Mouse (Mus musculus): ENCODE measurements around the gene Unc13a. TPM values are rescaled to one million over a fixed set of nuclear protein-coding genes. Genes with fewer than 3 reads are reported as not detected.

The Unc13a gene
- polyA plus RNA-seq, 1 experiment = 1.6 TPM

DNA sequence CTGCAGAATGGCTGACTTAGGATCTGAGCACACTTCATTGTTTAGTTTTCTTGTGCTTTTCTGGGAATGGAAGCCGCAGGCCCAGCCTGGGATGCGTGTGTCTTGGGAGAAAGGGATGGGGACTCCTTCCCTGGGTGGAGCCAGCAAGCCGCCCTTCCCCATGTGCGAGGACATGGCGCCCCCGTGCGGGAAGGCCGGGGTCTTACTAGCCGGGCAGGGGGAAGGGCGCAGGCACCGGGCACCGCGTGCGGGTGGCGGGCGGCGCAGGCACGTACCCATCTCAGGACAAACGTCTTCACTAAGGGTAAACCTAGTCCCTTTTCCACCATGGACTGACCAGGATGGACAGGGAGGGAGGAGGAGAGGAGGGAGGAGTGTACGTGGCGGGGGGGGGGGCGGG is 38.4 kb downstream of the Unc13a start:
- Histone ChIP-seq H3K4me1 (ENCODE audit: control insufficient read depth, insufficient read depth, insufficient read length, low read length) (peaks cover 16% of the 10 kb centered on the region), H3K4me3 (ENCODE audit: low read depth, low read length) (peak overlapping the region; percentile 18), H3K36me3 (ENCODE audit: control insufficient read depth, insufficient read depth, low read length) (no peaks in the 10 kb centered on the region), H3K27ac (ENCODE audit: insufficient read depth, low read depth, low read length) (no peak overlapping the region), H3K27me3 (ENCODE audit: control insufficient read depth, insufficient read depth, low read length) (no peaks in the 10 kb centered on the region; the same call in 1 of the 2 replicates)
- 7% methylated on average over 19 of the region's 22 CpGs for WGBS
- no peak for TF ChIP-seq POLR2A (IDR thresholded peaks at IDR 0.05; ENCODE audit: low read depth, low read length)
- peak; percentile 33; the same call in 1 of the 2 replicates for TF ChIP-seq CTCF (IDR thresholded peaks at IDR 0.05; ENCODE audit: extremely low read depth, insufficient read length, insufficient replicate concordance, low read depth, low read length)

DNA sequence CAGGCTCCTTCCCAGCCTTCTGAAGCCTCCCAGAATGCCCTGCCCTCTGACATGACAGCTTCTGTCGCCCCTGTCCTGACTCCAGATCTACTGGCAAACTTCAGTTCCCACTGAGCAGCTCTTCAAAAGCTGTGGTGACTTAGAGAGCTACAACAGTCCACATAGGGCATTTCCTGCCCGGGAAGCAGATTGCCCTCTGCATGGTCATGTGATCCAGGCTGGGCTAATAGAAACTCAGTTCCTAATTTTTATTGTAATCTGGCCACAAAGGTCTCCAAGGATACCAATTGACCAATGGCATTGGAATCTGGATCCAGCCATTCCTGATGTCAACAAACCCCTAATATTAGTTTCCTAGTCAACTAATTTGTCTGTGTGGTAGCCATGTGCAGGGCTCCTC is 39.7 kb downstream of the Unc13a start:
- Histone ChIP-seq H3K4me1 (ENCODE audit: control insufficient read depth, insufficient read depth, insufficient read length, low read length) (peaks cover 19% of the 10 kb centered on the region), H3K27me3 (ENCODE audit: control insufficient read depth, insufficient read depth, low read length) (no peaks in the 10 kb centered on the region; the same call in 1 of the 2 replicates), H3K36me3 (ENCODE audit: control insufficient read depth, insufficient read depth, low read length) (no peaks in the 10 kb centered on the region), H3K4me3 (ENCODE audit: low read depth, low read length) (no peak overlapping the region), H3K27ac (ENCODE audit: insufficient read depth, low read depth, low read length) (no peak overlapping the region)
- TF ChIP-seq CTCF (IDR thresholded peaks at IDR 0.05; ENCODE audit: extremely low read depth, insufficient read length, insufficient replicate concordance, low read depth, low read length) = no peak
- WGBS = 37% methylated on average over 2 of the region's 2 CpGs

DNA sequence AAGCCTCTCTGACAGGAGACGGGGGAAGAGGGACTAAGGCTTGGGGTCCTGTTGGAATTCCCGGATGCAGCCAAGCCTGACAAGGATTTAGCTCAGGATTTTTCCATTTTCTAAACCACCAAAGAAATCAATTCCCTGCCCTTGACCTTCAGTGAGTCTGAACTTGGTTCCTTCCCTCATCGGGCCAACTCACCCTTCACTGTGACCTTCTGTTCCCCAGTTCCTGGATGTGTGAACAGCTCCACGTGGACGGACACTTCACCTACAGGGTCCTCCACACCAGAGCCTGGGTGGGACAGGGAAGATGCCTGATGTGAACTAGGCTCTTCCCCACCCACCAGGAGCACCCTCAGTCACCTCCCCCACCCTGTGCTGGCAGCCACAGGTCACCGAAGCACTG is 40.8 kb downstream of the Unc13a start:
- Histone ChIP-seq H3K4me3 (ENCODE audit: low read depth, low read length) (no peak overlapping the region), H3K27me3 (ENCODE audit: control insufficient read depth, insufficient read depth, low read length) (no peaks in the 10 kb centered on the region; the same call in 1 of the 2 replicates)
- WGBS = 74% methylated on average over 6 of the region's 6 CpGs

DNA sequence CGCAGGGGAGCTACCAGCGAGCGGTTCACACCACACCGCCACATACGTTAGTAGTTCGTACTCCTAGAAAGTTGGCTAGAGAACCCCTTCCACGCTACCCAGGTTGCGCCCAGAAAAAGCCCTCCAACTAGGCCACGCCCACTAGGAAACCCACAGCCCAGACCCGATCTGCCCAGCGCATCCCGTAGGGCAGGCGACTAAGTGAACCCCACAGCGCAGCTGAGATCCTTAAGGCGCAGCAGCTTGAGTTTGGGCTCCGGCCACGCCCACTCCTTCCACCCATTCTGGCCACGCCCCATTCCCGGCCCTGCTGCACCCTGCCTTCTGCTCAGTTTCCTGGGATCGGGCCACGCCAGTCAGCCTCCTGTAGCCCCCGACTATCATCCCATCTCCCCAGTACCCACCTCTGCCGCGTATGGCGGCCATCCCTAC is 41.8 kb downstream of the Unc13a start:
- peaks cover 19% of the 10 kb centered on the region for H3K4me1 ChIP-seq (ENCODE audit: control insufficient read depth, insufficient read depth, insufficient read length, low read length)
- H3K36me3 ChIP-seq (ENCODE audit: control insufficient read depth, insufficient read depth, low read length) = 0 out of 2 replicates have a peak, but pooled peaks cover 2% of the 10 kb centered on the region
- H3K27ac ChIP-seq (ENCODE audit: insufficient read depth, low read depth, low read length) = no peak overlapping the region
- no peak for TF ChIP-seq CTCF (IDR thresholded peaks at IDR 0.05; ENCODE audit: extremely low read depth, insufficient read length, insufficient replicate concordance, low read depth, low read length)
- TF ChIP-seq POLR2A (IDR thresholded peaks at IDR 0.05; ENCODE audit: low read depth, low read length) = no peak
- WGBS = 3% methylated on average over 25 of the region's 25 CpGs
- no peaks in the 10 kb centered on the region; the same call in 1 of the 2 replicates for H3K27me3 ChIP-seq (ENCODE audit: control insufficient read depth, insufficient read depth, low read length)
- H3K4me3 ChIP-seq (ENCODE audit: low read depth, low read length) = peak overlapping the region; percentile 62

More for the DNA sequence above, 40.8 kb downstream of the Unc13a start:
- Histone ChIP-seq H3K36me3 (ENCODE audit: control insufficient read depth, insufficient read depth, low read length) (no peaks in the 10 kb centered on the region), H3K27ac (ENCODE audit: insufficient read depth, low read depth, low read length) (no peak overlapping the region), H3K4me1 (ENCODE audit: control insufficient read depth, insufficient read depth, insufficient read length, low read length) (peaks cover 19% of the 10 kb centered on the region)
- TF ChIP-seq CTCF (IDR thresholded peaks at IDR 0.05; ENCODE audit: extremely low read depth, insufficient read length, insufficient replicate concordance, low read depth, low read length) (no peak), POLR2A (IDR thresholded peaks at IDR 0.05; ENCODE audit: low read depth, low read length) (no peak)

DNA sequence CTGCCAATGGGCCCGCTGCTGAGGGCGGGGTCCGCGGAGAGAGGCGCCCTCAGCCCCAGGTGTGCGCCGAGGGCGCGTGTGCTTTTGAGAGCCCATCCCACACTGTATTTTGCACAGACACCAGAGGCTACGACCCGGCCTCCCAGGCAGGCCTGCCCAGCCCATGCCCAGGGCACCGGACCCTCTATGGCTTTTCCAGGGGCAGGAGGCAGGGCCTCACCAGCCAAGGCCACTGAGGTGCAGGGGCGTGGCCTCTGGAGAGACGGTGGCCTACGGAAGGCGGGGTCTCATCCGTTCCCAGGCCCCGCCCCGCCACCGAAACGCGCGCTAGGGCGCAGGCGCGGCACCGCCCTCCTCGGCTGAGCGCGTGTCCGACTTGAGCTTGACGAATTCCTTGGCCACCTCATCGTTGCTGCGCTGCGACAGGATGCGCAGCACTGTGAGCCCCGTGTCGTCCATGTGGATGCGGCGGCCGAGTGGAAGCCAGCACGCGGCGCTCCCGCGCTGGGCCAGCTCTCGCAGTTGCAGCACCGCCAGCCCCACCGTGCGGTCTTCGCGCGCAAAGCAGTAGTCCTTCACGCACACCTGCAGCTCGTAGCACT is 42.4 kb downstream of the Unc13a start:
- H3K4me1 ChIP-seq (ENCODE audit: control insufficient read depth, insufficient read depth, insufficient read length, low read length) = peaks cover 19% of the 10 kb centered on the region
- peak overlapping the region; percentile 62 for H3K4me3 ChIP-seq (ENCODE audit: low read depth, low read length)
- no peak overlapping the region for H3K27ac ChIP-seq (ENCODE audit: insufficient read depth, low read depth, low read length)
- TF ChIP-seq CTCF (IDR thresholded peaks at IDR 0.05; ENCODE audit: extremely low read depth, insufficient read length, insufficient replicate concordance, low read depth, low read length) (peak; percentile 31; the same call in 1 of the 2 replicates), POLR2A (IDR thresholded peaks at IDR 0.05; ENCODE audit: low read depth, low read length) (no peak)
- H3K27me3 ChIP-seq (ENCODE audit: control insufficient read depth, insufficient read depth, low read length) = no peaks in the 10 kb centered on the region; the same call in 1 of the 2 replicates
- under 1% methylated on average over 55 of the region's 55 CpGs for WGBS
- 0 out of 2 replicates have a peak, but pooled peaks cover 7% of the 10 kb centered on the region for H3K36me3 ChIP-seq (ENCODE audit: control insufficient read depth, insufficient read depth, low read length)

DNA sequence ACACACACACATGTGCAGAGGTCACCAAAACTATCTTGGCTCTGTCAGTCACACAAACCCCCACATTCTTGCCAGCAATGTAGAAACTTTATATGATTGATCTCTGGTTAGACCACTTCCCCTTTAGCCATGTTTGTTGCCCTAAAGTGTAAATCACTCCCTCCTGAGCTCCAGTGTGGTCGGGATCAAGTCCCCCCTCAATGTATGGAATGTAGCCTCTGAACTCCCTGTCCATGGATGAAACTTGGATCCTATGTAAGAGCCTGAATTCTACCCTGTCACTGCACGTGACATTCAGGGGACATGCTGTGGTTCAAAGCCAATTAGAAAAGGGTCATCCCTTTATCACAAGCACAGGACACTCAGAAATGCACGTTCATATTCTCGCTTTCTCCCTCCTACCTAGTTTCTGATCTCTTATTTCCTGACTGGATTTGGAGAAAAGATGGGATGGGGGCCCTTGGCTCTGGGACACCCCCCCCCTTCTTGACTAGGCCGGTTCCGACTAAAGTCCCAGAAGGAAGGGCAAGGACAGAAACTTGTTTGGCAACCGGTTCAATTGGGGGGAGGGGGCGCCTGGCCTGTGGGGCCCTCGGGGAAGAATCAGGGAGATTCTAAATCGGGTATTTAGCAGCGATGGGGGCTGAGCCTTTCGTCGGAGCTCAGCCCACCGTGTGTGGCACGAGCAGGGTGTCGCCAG is 43.0 kb downstream of the Unc13a start:
- 0 out of 2 replicates have a peak, but pooled peaks cover 8% of the 10 kb centered on the region for H3K36me3 ChIP-seq (ENCODE audit: control insufficient read depth, insufficient read depth, low read length)
- TF ChIP-seq POLR2A (IDR thresholded peaks at IDR 0.05; ENCODE audit: low read depth, low read length) (no peak), CTCF (IDR thresholded peaks at IDR 0.05; ENCODE audit: extremely low read depth, insufficient read length, insufficient replicate concordance, low read depth, low read length) (no peak)
- no peak overlapping the region for H3K27ac ChIP-seq (ENCODE audit: insufficient read depth, low read depth, low read length)
- peak overlapping the region; percentile 62 for H3K4me3 ChIP-seq (ENCODE audit: low read depth, low read length)
- 6% methylated on average over 16 of the region's 16 CpGs for WGBS
- peaks cover 19% of the 10 kb centered on the region for H3K4me1 ChIP-seq (ENCODE audit: control insufficient read depth, insufficient read depth, insufficient read length, low read length)
- no peaks in the 10 kb centered on the region; the same call in 1 of the 2 replicates for H3K27me3 ChIP-seq (ENCODE audit: control insufficient read depth, insufficient read depth, low read length)
